Mouse (Mus musculus): ENCODE results near the gene Hmg20b. TPM values are rescaled to one million over a fixed set of nuclear protein-coding genes. Genes with fewer than 3 reads are reported as not detected.

The Hmg20b gene
- total RNA-seq, 2 experiments from 2014 or later, result 24.4 to 49.9 TPM

DNA sequence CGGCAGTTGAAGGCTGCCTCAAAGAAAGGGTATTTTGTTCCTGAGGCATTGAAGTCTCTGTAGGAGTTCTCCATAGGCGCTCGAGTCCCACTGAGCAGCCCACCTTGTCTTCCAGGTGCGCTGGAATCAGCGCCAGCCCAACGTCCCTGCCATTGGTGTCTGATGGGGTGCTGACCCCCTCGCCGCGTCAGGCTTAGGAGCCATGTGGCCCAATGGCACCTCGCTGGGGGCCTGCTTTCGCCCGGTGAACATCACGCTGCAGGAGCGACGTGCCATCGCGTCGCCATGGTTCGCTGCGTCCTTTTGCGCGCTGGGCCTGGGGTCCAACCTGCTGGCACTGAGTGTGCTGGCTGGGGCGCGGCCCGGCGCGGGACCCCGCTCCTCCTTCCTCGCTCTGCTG is 18.0 kb downstream of the Hmg20b start:
- ATAC-seq (replicated peaks; ENCODE audit: low FRiP score, poor library complexity, severe bottlenecking), result no peak

- no peak for ATAC-seq (replicated peaks; ENCODE audit: low FRiP score, poor library complexity, severe bottlenecking)
Observed at GRCm38 (mm10) chr10:81330007-81330406, 20.3 kb downstream of the Hmg20b start.

DNA sequence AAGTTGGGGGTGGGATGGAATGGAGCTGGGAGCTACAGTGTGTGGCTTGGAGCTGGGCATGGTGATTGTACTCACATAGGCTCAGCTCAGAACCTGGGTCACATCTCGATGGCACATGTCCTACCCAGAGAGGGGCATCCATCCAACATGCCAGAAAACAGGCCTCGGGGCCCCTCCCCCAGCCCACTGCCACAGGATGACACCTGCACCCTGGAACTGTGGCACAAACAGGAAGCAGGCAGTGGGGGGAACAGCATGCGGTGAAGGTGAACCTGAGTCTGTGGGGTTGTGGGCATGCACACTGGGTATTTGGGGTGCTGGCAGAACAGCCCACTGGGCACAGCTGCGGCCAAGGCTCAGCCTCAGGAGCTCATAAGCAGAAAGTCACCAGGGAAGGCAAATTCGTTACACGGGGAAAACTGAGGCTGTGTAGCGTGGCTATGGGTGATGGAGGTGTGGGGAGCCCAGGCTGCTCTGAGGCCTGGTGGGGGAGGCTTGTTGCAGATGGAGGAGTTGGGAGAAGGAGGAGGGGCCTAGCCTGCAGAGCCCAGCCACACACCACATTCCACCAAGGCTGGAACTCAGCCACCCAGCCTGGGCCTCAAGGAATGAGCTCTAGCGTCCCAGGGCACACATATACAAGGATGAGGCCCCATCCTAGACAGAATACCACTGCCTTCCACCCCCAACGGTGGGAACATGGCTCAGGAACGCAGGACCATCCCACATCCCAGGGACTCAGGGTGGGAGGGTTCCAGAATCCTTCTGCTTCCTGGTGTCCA is 20.9 kb downstream of the Hmg20b start:
- no peak for ATAC-seq (replicated peaks; ENCODE audit: low FRiP score, poor library complexity, severe bottlenecking)

DNA sequence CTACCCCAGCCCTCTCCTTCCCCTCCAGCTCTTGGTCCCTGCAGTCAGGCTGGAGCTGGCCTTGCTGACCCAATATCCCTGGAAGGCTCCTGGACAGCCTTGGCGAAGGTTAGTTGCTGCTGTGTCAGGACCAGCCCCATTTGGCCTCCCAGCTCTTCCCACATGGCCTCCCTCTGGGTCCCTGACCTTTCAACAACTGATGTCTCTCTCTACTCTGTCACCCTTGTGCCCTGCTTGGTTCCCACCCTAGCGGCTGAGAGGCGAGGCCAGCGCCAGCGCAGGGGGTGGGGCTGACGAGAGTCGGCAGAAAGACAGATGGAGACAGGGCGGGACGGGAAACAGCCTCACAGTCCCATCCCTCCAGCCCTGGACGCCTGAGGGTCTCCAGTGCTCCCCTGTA is 21.9 kb downstream of the Hmg20b start, which contains the start of gene Tbxa2r:
Tbxa2r (plus strand) TSS at position 346 of the 400 bp plus-strand sequence.
- 0 out of 2 replicates have a peak, but pooled peaks have one; percentile 17 for ATAC-seq (replicated peaks; ENCODE audit: low FRiP score, poor library complexity, severe bottlenecking)

- ATAC-seq (replicated peaks; ENCODE audit: low FRiP score, poor library complexity, severe bottlenecking), result no peak
Observed at GRCm38 (mm10) chr10:81327959-81328358, 22.3 kb downstream of the Hmg20b start.

- no peak for ATAC-seq (replicated peaks; ENCODE audit: low FRiP score, poor library complexity, severe bottlenecking)
Observed at GRCm38 (mm10) chr10:81326858-81327257, 23.4 kb downstream of the Hmg20b start.

DNA sequence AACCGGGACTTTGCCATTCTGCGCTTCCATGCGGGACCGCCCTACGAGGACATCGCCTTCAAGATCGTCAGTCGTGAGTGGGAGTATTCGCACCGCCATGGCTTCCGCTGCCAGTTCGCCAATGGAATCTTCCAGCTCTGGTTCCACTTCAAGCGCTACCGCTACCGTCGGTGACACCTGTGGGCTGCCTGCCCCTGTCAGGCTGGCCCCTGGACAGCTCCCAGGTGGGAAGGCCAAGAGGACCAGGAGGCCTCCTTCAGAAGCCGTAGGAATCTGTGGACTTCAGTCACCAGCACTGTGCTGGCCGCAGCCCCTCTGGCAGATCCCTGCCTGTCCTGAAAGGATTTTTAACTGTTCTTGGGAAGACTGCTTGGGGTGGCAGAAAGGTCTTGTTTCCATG is 24.5 kb downstream of the Hmg20b start:
- no peak for ATAC-seq (replicated peaks; ENCODE audit: low FRiP score, poor library complexity, severe bottlenecking)

- ATAC-seq (replicated peaks; ENCODE audit: low FRiP score, poor library complexity, severe bottlenecking), result no peak
Observed at GRCm38 (mm10) chr10:81325176-81325575, 25.1 kb downstream of the Hmg20b start.

DNA sequence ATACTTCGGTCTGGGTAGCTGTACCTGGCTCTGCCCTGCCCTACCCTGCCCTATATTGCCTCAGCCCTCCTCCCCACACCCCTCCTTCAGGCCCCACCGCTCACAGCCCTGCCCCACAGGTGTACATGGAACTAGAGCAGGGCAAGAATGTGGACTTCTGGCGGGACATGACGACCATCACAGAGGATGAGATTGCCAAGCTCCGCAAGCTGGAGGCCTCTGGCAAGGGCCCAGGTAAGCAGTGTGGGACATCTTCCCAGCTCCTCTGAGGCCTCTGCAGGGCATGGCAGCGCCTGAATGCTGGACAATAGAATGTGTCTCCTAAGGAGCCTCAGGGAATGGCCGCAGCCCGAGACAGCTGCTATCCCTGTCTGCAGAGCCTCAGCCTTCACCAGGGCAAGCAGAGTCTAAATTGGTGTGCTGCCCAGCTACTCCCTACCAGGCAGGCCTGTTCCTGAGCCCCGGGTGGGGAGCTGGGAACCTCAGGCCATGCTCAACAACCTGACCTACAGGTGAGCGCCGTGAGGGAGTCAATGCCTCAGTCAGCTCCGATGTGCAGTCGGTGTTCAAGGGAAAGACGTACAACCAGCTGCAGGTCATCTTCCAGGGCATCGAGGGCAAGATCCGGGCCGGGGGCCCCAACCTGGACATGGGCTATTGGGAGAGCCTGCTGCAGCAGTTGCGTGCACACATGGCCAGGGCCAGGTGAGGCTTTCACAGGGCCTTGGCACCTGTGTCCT is 26.3 kb downstream of the Hmg20b start:
- ATAC-seq (replicated peaks; ENCODE audit: low FRiP score, poor library complexity, severe bottlenecking), result no peak

DNA sequence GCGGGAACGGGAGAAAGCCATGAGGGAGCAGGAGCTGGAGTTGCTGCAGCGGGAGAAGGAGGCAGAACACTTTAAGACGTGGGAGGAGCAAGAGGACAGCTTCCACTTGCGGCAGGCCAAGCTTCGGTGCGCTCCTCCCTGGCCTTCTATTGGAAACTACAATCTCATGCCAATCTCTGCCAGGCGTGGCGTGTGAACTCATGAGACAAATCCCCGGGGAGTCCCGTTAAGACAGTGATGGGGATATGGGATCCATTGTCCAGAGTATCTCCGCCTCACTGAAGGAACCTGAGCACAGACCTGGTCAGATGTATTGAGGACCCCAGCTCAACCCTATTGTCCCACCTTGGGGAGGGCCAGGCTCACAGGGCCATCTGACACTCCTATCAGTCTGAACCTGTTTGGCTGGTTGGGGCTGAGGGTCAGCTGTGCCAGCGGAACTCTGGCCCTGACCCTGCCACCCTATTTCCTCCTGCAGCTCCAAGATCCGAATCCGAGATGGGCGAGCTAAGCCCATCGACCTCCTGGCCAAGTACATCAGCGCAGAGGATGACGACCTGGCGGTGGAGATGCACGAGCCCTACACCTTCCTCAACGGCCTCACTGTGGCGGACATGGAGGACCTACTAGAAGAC is 27.0 kb downstream of the Hmg20b start:
- no peak for ATAC-seq (replicated peaks; ENCODE audit: low FRiP score, poor library complexity, severe bottlenecking)

DNA sequence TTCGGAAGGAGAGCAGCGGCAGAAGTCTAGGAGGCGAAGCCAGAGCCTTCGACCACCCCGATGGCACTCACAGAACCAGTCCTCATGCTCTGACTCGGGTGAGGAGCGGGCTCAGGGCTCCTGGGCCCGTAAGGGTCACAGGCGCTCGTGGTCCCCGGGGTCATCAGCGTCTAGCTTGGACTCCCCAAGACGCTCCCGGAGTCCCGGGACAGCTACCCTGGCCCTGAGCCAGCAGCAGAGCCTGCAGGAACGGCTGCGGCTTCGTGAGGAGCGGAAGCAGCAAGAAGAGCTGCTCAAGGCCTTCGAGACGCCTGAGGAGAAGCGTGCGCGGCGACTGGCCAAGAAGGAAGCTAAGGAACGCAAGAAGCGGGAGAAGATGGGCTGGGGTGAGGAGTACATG is 27.8 kb downstream of the Hmg20b start:
- ATAC-seq (replicated peaks; ENCODE audit: low FRiP score, poor library complexity, severe bottlenecking), result no peak

DNA sequence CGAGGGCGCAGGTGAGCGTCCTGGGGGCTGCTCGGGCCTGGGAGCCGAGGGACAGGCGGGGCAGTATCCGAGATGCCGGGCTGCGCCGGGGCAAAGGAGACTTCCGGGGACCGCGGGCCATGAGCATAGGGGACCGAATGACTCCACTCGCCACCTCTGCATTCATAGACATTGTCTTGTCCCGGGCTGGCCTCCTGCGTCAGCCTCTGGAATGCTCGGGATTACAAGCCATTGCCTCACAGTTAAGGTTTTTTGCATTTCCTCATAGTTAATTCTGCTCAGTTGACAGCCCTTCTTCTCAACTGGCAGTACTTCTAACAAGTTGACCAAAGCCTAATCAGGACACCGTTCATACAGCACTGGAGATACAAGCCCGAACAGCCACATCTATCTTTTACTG is 28.8 kb downstream of the Hmg20b start:
- ATAC-seq (replicated peaks; ENCODE audit: low FRiP score, poor library complexity, severe bottlenecking), result no peak

DNA sequence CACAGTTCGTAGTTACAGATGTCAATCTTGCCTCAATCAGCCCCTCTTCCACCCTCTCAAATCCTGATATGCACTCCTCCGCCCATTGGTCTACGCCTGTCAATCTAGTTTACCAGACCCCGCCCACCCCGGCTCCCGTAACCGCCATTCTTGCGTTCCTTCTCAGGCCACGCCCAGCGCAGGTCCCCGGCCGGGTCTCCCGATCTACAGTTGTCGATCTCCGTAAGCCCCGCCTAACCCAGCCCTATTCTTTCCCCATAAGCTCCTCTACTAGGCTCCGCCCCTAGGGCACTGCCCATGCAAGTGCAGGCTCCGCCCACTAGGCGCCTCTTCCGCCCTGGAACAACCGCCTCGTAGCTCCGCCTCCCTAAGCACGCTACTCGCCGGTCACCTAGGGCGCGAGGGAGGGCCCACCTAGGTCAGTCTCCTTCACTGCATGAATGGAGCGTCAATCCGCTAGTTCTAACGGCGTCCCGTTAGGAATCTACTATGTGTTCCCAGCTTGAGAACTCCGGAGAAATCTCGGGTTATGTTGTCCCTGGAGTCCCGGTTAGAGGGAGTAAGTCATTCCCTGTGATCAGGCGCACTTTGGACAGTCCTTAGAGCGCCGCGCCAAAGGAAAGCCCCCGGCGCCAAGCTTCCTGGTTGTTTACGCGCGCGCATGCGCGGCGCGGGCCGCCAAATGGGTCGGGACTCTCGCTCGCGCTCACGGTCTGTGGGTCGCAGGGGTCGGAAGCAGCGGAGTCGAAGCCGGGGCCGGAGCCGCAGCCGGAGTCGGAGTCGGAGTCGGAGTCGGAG is 29.5 kb downstream of the Hmg20b start, which contains the start of gene Cactin:
Cactin (plus strand) TSS at position 554 of the 798 bp plus-strand sequence.
- peak; percentile 84 for ATAC-seq (replicated peaks; ENCODE audit: low FRiP score, poor library complexity, severe bottlenecking)

GRCm38 (mm10) chr10:81319741-81320549 is 30.3 kb downstream of the Hmg20b start:
- ATAC-seq (replicated peaks; ENCODE audit: low FRiP score, poor library complexity, severe bottlenecking), result peak; percentile 53

DNA sequence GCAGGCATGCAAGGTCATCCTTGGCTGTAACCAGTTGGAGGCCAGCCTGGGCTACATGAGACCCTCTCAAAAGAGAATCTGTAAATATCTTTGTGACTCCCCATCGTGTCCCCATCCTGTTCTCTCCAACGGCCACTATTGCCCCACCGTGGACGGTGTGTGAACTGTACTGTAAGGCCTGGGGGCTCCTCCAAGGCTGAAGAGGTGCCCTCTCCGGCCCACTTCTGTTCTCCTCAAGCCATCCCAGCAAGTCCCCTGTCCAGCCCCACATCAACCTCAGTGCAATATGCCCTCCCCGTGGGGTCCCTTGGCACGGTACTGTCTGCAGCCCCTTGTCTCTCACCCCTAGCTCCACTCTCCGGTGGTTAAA is 31.0 kb downstream of the Hmg20b start:
- ATAC-seq (replicated peaks; ENCODE audit: low FRiP score, poor library complexity, severe bottlenecking), result no peak

GRCm38 (mm10) chr10:81318589-81319329 is 31.5 kb downstream of the Hmg20b start:
- ATAC-seq (replicated peaks; ENCODE audit: low FRiP score, poor library complexity, severe bottlenecking), result no peak

DNA sequence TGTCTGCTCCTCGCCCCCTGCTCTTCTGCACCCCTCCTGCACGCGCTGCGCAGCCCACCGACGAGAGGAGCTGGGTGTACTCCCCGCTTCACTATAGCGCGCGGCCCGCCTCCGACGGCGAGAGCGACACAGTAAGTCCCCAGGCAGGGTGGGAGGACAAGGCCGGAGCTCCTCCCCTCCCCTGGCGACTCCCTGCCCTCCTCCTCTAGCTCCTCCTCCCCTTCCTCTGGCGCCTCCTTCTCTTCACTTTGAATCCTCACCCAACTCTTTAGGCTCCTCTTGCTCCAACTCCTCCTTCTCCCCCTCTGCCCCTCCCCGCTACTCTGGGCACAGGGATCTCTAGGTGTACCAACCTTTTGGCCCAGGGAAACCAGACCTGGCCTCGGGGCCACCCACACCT is 33.0 kb downstream of the Hmg20b start:
- ATAC-seq (replicated peaks; ENCODE audit: low FRiP score, poor library complexity, severe bottlenecking), result no peak

GRCm38 (mm10) chr10:81316338-81317060 is 33.8 kb downstream of the Hmg20b start:
- no peak for ATAC-seq (replicated peaks; ENCODE audit: low FRiP score, poor library complexity, severe bottlenecking)

Measured in erythroid progenitor cell, adult 5-6 weeks (primary cell).